Mouse (Mus musculus): ENCODE data around the gene Myh7. TPM values are rescaled to one million over a fixed set of nuclear protein-coding genes. Genes with fewer than 3 reads are reported as not detected.

Myh7 gene
- polyA plus RNA-seq, 1 experiment from 2014 or later: 0.52 TPM

- no peak for ATAC-seq (replicated peaks; ENCODE audit: low FRiP score)
- peaks cover 2% of the 10 kb centered on the region; the same call in 1 of the 2 replicates for H3K4me1 ChIP-seq (replicated peaks; ENCODE audit: control insufficient read depth, insufficient read depth, low read length)
- no peak overlapping the region for H3K9ac ChIP-seq (ENCODE audit: low read length)
- DNase-seq (ENCODE audit: low spot score): no peak
- no peak overlapping the region for H3K4me3 ChIP-seq (ENCODE audit: low read depth, low read length)
- no peaks in the 10 kb centered on the region for H3K9me3 ChIP-seq (ENCODE audit: control insufficient read depth, low read length)
- no peak overlapping the region for H3K4me2 ChIP-seq (ENCODE audit: low read depth, low read length, severe bottlenecking)
- no peak overlapping the region for H3K27ac ChIP-seq (ENCODE audit: low read depth, low read length)
- H3K36me3 ChIP-seq (ENCODE audit: control insufficient read depth, insufficient read depth, low read length): no peaks in the 10 kb centered on the region
- WGBS: 85% methylated on average over 9 of the region's 9 CpGs
- H3K27me3 ChIP-seq (ENCODE audit: control insufficient read depth, insufficient read depth, low read length): no peaks in the 10 kb centered on the region
These were observed 12.9 kb upstream of the Myh7 start for GRCm38 (mm10) chr14:55007120-55007908.

- DNase-seq (ENCODE audit: low spot score) (no peak), ATAC-seq (replicated peaks; ENCODE audit: low FRiP score) (no peak)
- WGBS: 69% methylated on average over 3 of the region's 3 CpGs
- peaks cover 2% of the 10 kb centered on the region; the same call in 1 of the 2 replicates for H3K4me1 ChIP-seq (replicated peaks; ENCODE audit: control insufficient read depth, insufficient read depth, low read length)
- H3K9ac ChIP-seq (ENCODE audit: low read length): no peak overlapping the region
- no peak overlapping the region for H3K27ac ChIP-seq (ENCODE audit: low read depth, low read length)
- no peaks in the 10 kb centered on the region for H3K27me3 ChIP-seq (ENCODE audit: control insufficient read depth, insufficient read depth, low read length)
- H3K4me2 ChIP-seq (ENCODE audit: low read depth, low read length, severe bottlenecking): no peak overlapping the region
- no peak overlapping the region for H3K4me3 ChIP-seq (ENCODE audit: low read depth, low read length)
- no peaks in the 10 kb centered on the region for H3K36me3 ChIP-seq (ENCODE audit: control insufficient read depth, insufficient read depth, low read length)
- H3K9me3 ChIP-seq (ENCODE audit: control insufficient read depth, low read length): no peaks in the 10 kb centered on the region
These were observed 12.1 kb upstream of the Myh7 start for GRCm38 (mm10) chr14:55006541-55006940.

DNA sequence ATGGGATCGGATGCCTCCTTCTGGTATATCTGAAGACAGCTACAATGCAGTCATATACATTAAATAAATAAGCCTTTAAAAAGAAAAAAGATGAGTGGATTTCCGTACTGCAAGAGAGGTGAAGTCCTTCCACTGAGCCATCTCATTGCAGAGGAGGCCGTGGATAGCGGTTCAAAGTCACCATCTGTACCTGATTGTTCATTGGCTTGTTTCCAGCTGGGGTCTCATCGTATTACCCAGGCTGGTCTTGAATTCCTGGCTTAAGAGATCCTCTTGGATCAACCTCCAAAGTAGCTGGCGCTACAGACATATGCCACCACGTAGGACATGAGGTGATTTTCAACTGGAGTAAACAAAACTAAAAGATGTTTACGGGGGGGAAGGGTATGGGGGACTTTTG lies 11.5 kb upstream of the Myh7 start:
- no peak overlapping the region for H3K4me2 ChIP-seq (ENCODE audit: low read depth, low read length, severe bottlenecking)
- no peak overlapping the region for H3K27ac ChIP-seq (ENCODE audit: low read depth, low read length)
- no peak for ATAC-seq (replicated peaks; ENCODE audit: low FRiP score)
- H3K27me3 ChIP-seq (ENCODE audit: control insufficient read depth, insufficient read depth, low read length): no peaks in the 10 kb centered on the region
- H3K4me1 ChIP-seq (replicated peaks; ENCODE audit: control insufficient read depth, insufficient read depth, low read length): peaks cover 2% of the 10 kb centered on the region; the same call in 1 of the 2 replicates
- H3K9ac ChIP-seq (ENCODE audit: low read length): no peak overlapping the region
- H3K9me3 ChIP-seq (ENCODE audit: control insufficient read depth, low read length): no peaks in the 10 kb centered on the region; the same call in 1 of the 2 replicates
- H3K4me3 ChIP-seq (ENCODE audit: low read depth, low read length): no peak overlapping the region
- 88% methylated on average over 8 of the region's 8 CpGs for WGBS
- H3K36me3 ChIP-seq (ENCODE audit: control insufficient read depth, insufficient read depth, low read length): no peaks in the 10 kb centered on the region
- no peak for DNase-seq (ENCODE audit: low spot score)

GRCm38 (mm10) chr14:55005506-55005905 lies 11.1 kb upstream of the Myh7 start:
- Histone ChIP-seq H3K9me3 (ENCODE audit: control insufficient read depth, low read length) (no peaks in the 10 kb centered on the region; the same call in 1 of the 2 replicates), H3K4me1 (replicated peaks; ENCODE audit: control insufficient read depth, insufficient read depth, low read length) (peaks cover 2% of the 10 kb centered on the region; the same call in 1 of the 2 replicates), H3K27me3 (ENCODE audit: control insufficient read depth, insufficient read depth, low read length) (no peaks in the 10 kb centered on the region), H3K36me3 (ENCODE audit: control insufficient read depth, insufficient read depth, low read length) (no peaks in the 10 kb centered on the region), H3K4me3 (ENCODE audit: low read depth, low read length) (no peak overlapping the region), H3K27ac (ENCODE audit: low read depth, low read length) (no peak overlapping the region), H3K9ac (ENCODE audit: low read length) (no peak overlapping the region), H3K4me2 (ENCODE audit: low read depth, low read length, severe bottlenecking) (no peak overlapping the region)
- ATAC-seq (replicated peaks; ENCODE audit: low FRiP score) (no peak), DNase-seq (ENCODE audit: low spot score) (no peak)
- WGBS: 71% methylated on average over 2 of the region's 2 CpGs

GRCm38 (mm10) chr14:55003878-55004855 lies 9.7 kb upstream of the Myh7 start:
- Histone ChIP-seq H3K4me3 (ENCODE audit: low read depth, low read length) (no peak overlapping the region), H3K4me2 (ENCODE audit: low read depth, low read length, severe bottlenecking) (no peak overlapping the region), H3K27me3 (ENCODE audit: control insufficient read depth, insufficient read depth, low read length) (no peaks in the 10 kb centered on the region), H3K9ac (ENCODE audit: low read length) (no peak overlapping the region), H3K9me3 (ENCODE audit: control insufficient read depth, low read length) (no peaks in the 10 kb centered on the region; the same call in 1 of the 2 replicates), H3K36me3 (ENCODE audit: control insufficient read depth, insufficient read depth, low read length) (no peaks in the 10 kb centered on the region), H3K27ac (ENCODE audit: low read depth, low read length) (no peak overlapping the region), H3K4me1 (replicated peaks; ENCODE audit: control insufficient read depth, insufficient read depth, low read length) (peaks cover 2% of the 10 kb centered on the region; the same call in 1 of the 2 replicates)
- no peak for DNase-seq (ENCODE audit: low spot score)
- 68% methylated on average over 18 of the region's 18 CpGs for WGBS
- no peak for ATAC-seq (replicated peaks; ENCODE audit: low FRiP score)

DNA sequence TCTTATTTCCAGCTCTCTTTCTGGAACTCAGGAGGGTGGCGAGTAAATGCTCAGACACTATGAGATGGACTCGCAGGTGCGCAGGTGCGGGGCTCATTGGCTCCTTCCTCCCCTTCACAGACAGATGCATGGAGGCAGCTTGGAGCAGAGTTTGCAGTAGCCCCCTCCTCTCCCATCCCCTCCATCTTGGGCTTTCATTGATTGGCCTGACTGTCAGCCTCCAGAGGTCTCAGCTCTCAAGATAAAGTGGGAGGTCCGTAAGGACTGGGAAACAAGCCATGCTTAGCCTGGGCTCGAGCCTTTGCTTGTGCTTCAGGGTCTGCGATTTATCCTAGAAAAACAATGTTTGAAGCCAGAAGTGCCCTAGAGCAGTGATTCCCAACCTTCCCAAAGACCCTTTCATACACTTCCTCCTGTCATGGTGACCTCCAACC lies 8.3 kb upstream of the Myh7 start:
- WGBS: 77% methylated on average over 7 of the region's 7 CpGs
- H3K9ac ChIP-seq (ENCODE audit: low read length): no peak overlapping the region
- H3K4me2 ChIP-seq (ENCODE audit: low read depth, low read length, severe bottlenecking): no peak overlapping the region
- H3K36me3 ChIP-seq (ENCODE audit: control insufficient read depth, insufficient read depth, low read length): no peaks in the 10 kb centered on the region
- H3K9me3 ChIP-seq (ENCODE audit: control insufficient read depth, low read length): no peaks in the 10 kb centered on the region; the same call in 1 of the 2 replicates
- peaks cover 2% of the 10 kb centered on the region; the same call in 1 of the 2 replicates for H3K4me1 ChIP-seq (replicated peaks; ENCODE audit: control insufficient read depth, insufficient read depth, low read length)
- H3K27ac ChIP-seq (ENCODE audit: low read depth, low read length): no peak overlapping the region
- ATAC-seq (replicated peaks; ENCODE audit: low FRiP score) (no peak), DNase-seq (ENCODE audit: low spot score) (no peak)
- H3K4me3 ChIP-seq (ENCODE audit: low read depth, low read length): no peak overlapping the region
- no peaks in the 10 kb centered on the region for H3K27me3 ChIP-seq (ENCODE audit: control insufficient read depth, insufficient read depth, low read length)

DNA sequence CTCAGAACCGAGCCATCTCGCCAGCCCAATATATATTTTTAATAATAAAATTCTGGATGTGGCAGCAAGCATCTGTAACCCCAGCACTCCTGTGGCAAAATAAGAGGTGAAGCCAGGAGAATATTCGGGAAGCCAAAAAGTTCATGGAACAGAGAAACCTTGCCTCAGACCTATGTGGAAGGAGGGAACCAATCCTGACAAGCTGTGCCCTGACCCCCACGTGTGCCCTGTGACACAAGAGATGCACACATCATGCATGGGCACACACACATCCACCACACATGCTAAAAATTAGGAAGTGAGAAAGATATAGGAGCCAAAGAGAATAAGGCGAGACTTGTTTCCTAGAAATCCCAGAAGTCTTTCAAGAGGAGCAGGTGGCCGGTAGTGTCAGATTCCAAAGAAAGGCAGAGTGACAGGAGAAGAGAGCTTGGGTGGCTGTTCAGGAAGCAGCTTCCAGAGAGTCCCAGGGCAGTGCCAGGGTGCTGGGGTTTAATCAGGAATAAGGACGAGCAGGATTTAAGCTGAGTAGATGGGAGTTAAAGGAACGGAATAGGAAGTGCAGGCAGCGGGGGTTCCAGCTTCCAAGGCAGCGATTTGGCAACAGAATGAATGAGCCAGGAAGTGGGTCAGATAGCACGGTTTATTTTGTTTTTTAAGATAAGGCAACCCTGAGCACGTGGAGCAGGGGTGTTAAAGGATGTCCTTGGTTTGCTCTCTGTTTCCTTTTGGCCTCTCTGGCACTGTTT lies 7.7 kb upstream of the Myh7 start:
- WGBS: 62% methylated on average over 12 of the region's 12 CpGs
- no peak overlapping the region for H3K4me3 ChIP-seq (ENCODE audit: low read depth, low read length)
- no peak for DNase-seq (ENCODE audit: low spot score)
- H3K27ac ChIP-seq (ENCODE audit: low read depth, low read length): no peak overlapping the region
- ATAC-seq (replicated peaks; ENCODE audit: low FRiP score): no peak
- H3K9me3 ChIP-seq (ENCODE audit: control insufficient read depth, low read length): no peaks in the 10 kb centered on the region; the same call in 1 of the 2 replicates
- no peaks in the 10 kb centered on the region for H3K36me3 ChIP-seq (ENCODE audit: control insufficient read depth, insufficient read depth, low read length)
- H3K4me1 ChIP-seq (replicated peaks; ENCODE audit: control insufficient read depth, insufficient read depth, low read length): peaks cover 2% of the 10 kb centered on the region; the same call in 1 of the 2 replicates
- no peak overlapping the region for H3K9ac ChIP-seq (ENCODE audit: low read length)
- no peaks in the 10 kb centered on the region for H3K27me3 ChIP-seq (ENCODE audit: control insufficient read depth, insufficient read depth, low read length)
- H3K4me2 ChIP-seq (ENCODE audit: low read depth, low read length, severe bottlenecking): no peak overlapping the region

DNA sequence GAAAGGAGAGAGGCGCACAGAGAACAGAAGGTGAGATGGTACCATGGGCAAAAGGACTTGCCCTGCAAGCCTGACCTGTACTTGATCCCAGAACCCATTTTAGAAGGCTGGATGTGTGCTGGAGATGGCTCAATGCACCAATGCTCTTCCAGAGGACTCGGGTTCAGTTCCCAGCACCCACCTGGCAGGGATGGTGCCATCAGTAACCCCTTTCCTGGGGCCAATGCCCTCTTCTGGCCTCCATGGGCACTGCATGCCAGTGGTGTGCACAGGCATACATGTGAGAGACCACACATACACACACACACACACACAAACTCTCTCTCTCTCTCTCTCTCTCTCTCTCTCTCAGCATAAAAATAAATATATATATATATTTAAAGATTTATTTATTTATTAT lies 7.0 kb upstream of the Myh7 start:
- H3K4me2 ChIP-seq (ENCODE audit: low read depth, low read length, severe bottlenecking): no peak overlapping the region
- no peak overlapping the region for H3K27ac ChIP-seq (ENCODE audit: low read depth, low read length)
- no peaks in the 10 kb centered on the region for H3K27me3 ChIP-seq (ENCODE audit: control insufficient read depth, insufficient read depth, low read length)
- H3K9me3 ChIP-seq (ENCODE audit: control insufficient read depth, low read length): no peaks in the 10 kb centered on the region; the same call in 1 of the 2 replicates
- no peak overlapping the region for H3K9ac ChIP-seq (ENCODE audit: low read length)
- no peak overlapping the region for H3K4me3 ChIP-seq (ENCODE audit: low read depth, low read length)
- no peak for ATAC-seq (replicated peaks; ENCODE audit: low FRiP score)
- no peak for DNase-seq (ENCODE audit: low spot score)
- H3K4me1 ChIP-seq (replicated peaks; ENCODE audit: control insufficient read depth, insufficient read depth, low read length): peaks cover 5% of the 10 kb centered on the region; the same call in 1 of the 2 replicates
- H3K36me3 ChIP-seq (ENCODE audit: control insufficient read depth, insufficient read depth, low read length): no peaks in the 10 kb centered on the region
- 97% methylated on average over 2 of the region's 2 CpGs for WGBS

Data from forebrain, embryonic 11.5 days (tissue).